8 mouse cellular contexts compared by ENCODE assay signal in genomic region chr14:111675211-111676165, GRCm38 (mm10). TPM values are rescaled to one million over a fixed set of nuclear protein-coding genes. Genes with fewer than 3 reads are reported as not detected.
DNase-seq lines count a peak whose midpoint lies in the region; ATAC-seq and TF ChIP-seq lines count a peak whose summit lies in the region.

No protein-coding gene starts in this region.

- DNase-seq in heart, adult 2 months: peak in 1 of 2 experiments; percentile 28
- no peak for DNase-seq in heart, adult 9 months (ENCODE audit: low spot score in 2 of 2)
- DNase-seq in brain, adult 2 months (ENCODE audit: low read depth, low spot score): peak; percentile 76
- peak; percentile 67 for DNase-seq in hindbrain, embryonic 14.5 days (ENCODE audit: low spot score)
- peak; percentile 84 for DNase-seq in left cerebral cortex, postnatal 4 days
- DNase-seq in spleen, postnatal 36 days (ENCODE audit: low spot score in 2 of 2): no peak

- H3K27me3 ChIP-seq in heart, adult 2 months (ENCODE audit: control insufficient read depth, insufficient read depth, low read length): peaks cover 12% of the 10 kb centered on the region
- H3K27me3 ChIP-seq in hindbrain, embryonic 14.5 days (ENCODE audit: control insufficient read depth, insufficient read depth, low read length): 0 out of 2 replicates have a peak, but pooled peaks cover 5% of the 10 kb centered on the region
- H3K27me3 ChIP-seq in neural tube, embryonic 12.5 days (replicated peaks): no peaks in the 10 kb centered on the region

- no peak for TF ChIP-seq CTCF in heart, adult 2 months (IDR thresholded peaks at IDR 0.05)
- TF ChIP-seq CTCF in embryonic fibroblast, embryonic 13.5 days (IDR thresholded peaks at IDR 0.05; ENCODE audit: borderline replicate concordance, insufficient read depth, low read length): no peak

- H3K79me2 ChIP-seq in heart, adult 2 months (replicated peaks; ENCODE audit: control insufficient read depth, insufficient read depth, low read length): no peaks in the 10 kb centered on the region

- H3K27ac ChIP-seq in heart, adult 2 months: no peak overlapping the region
- peak overlapping the region; percentile 80 for H3K27ac ChIP-seq in embryonic fibroblast, embryonic 13.5 days (ENCODE audit: insufficient read depth, low read length)
- H3K27ac ChIP-seq in hindbrain, embryonic 14.5 days: peak overlapping the region; percentile 98
- H3K27ac ChIP-seq in neural tube, embryonic 12.5 days: peak overlapping the region; percentile 90

- peak overlapping the region; percentile 52 for H3K4me3 ChIP-seq in heart, adult 2 months
- H3K4me3 ChIP-seq in embryonic fibroblast, embryonic 13.5 days (ENCODE audit: insufficient read depth, low read length): peak overlapping the region; percentile 59
- peak overlapping the region; percentile 95 for H3K4me3 ChIP-seq in hindbrain, embryonic 14.5 days (replicated peaks; ENCODE audit: low read length)
- H3K4me3 ChIP-seq in neural tube, embryonic 12.5 days: peak overlapping the region; percentile 75

- H3K9me3 ChIP-seq in hindbrain, embryonic 14.5 days (ENCODE audit: control insufficient read depth, low read length): no peaks in the 10 kb centered on the region
- H3K9me3 ChIP-seq in neural tube, embryonic 12.5 days: no peaks in the 10 kb centered on the region

- peaks cover 1% of the 10 kb centered on the region; the same call in 1 of the 2 replicates for H3K4me1 ChIP-seq in heart, adult 2 months (ENCODE audit: control insufficient read depth, insufficient read depth, low read length)
- H3K4me1 ChIP-seq in embryonic fibroblast, embryonic 13.5 days (ENCODE audit: control insufficient read depth, insufficient read depth, low read length): no peaks in the 10 kb centered on the region
- peaks cover 11% of the 10 kb centered on the region for H3K4me1 ChIP-seq in hindbrain, embryonic 14.5 days (replicated peaks; ENCODE audit: control insufficient read depth, insufficient read depth, low read length)
- peaks cover 14% of the 10 kb centered on the region for H3K4me1 ChIP-seq in neural tube, embryonic 12.5 days

- WGBS in heart, adult 2 months: under 1% methylated on average over 82 of the region's 94 CpGs
- under 1% methylated on average over 79 of the region's 94 CpGs for WGBS in hindbrain, embryonic 14.5 days
- under 1% methylated on average over 91 of the region's 94 CpGs for WGBS in neural tube, embryonic 12.5 days

- TF ChIP-seq POLR2A in heart, adult 2 months (IDR thresholded peaks at IDR 0.05; ENCODE audit: insufficient read depth, low read depth, low read length): no peak
- no peak; the same call in 1 of the 2 replicates for TF ChIP-seq POLR2A in embryonic fibroblast, embryonic 13.5 days (IDR thresholded peaks at IDR 0.05; ENCODE audit: low read depth, low read length)

- H3K36me3 ChIP-seq in heart, adult 2 months (ENCODE audit: control insufficient read depth, insufficient read depth, low read length): no peaks in the 10 kb centered on the region
- H3K36me3 ChIP-seq in hindbrain, embryonic 14.5 days (replicated peaks; ENCODE audit: control insufficient read depth, insufficient read depth): peaks cover 14% of the 10 kb centered on the region; the same call in 1 of the 2 replicates
- 0 out of 2 replicates have a peak, but pooled peaks cover 7% of the 10 kb centered on the region for H3K36me3 ChIP-seq in neural tube, embryonic 12.5 days

- TF ChIP-seq EP300 in heart, adult 2 months (IDR thresholded peaks at IDR 0.05; ENCODE audit: insufficient read depth, low read depth, low read length): no peak

- peak; percentile 82 for ATAC-seq in hindbrain, embryonic 14.5 days (ENCODE audit: low FRiP score)
- ATAC-seq in neural tube, embryonic 12.5 days (ENCODE audit: low FRiP score, low read depth): peak; percentile 84

- H3K4me2 ChIP-seq in hindbrain, embryonic 14.5 days (replicated peaks): peak overlapping the region; percentile 63
- peak overlapping the region; percentile 69 for H3K4me2 ChIP-seq in neural tube, embryonic 12.5 days (replicated peaks)

- intact Hi-C loops in heart, adult 2 months (cut with DNase I): no loop called here
- intact Hi-C loops in left cerebral cortex, postnatal 4 days (cut with DNase I): loop anchor here (10.0 kb wide), 1 partner anchor 1801 kb away; no protein-coding TSS in a partner anchor

- peak overlapping the region; percentile 62 for H3K9ac ChIP-seq in heart, adult 2 months (ENCODE audit: low read depth, low read length)
- peak overlapping the region; percentile 99 for H3K9ac ChIP-seq in hindbrain, embryonic 14.5 days
- peak overlapping the region; percentile 93 for H3K9ac ChIP-seq in neural tube, embryonic 12.5 days

RNA-seq across cellular contexts. Expression of gene Slitrk5, which starts 0.6 kb away (rescaled TPM):
- total RNA-seq in heart, adult 2 months (2021): not detected
- polyA plus RNA-seq in heart, adult 2 months (2012; rRNA removed): 0.12 TPM in 2 replicates
- 8.4 and 10.9 TPM in 2 replicates for polyA plus RNA-seq in embryonic fibroblast, embryonic 13.5 days (2011; ENCODE audit: insufficient read length, low read depth, missing spikeins)
- 32.5 and 41.0 TPM in 2 replicates for polyA plus RNA-seq in hindbrain, embryonic 14.5 days (2014; fragmentation: Nextera tagmentation; extraction: Ambion mirVana)
- total RNA-seq in left cerebral cortex, postnatal 4 days (2021): 10 to 100 TPM; 88.7 to 92.8 TPM
- 24.1 and 25.5 TPM in 2 replicates for polyA plus RNA-seq in neural tube, embryonic 12.5 days (2016; fragmentation: Nextera tagmentation; extraction: Ambion mirVana)

Comparison
In these comparisons a context has a peak if more than half of its experiments do, and no peak if none do; other contexts are left out.
1. DNase-seq: peak in brain, adult 2 months (single experiment), hindbrain, embryonic 14.5 days (single experiment) and left cerebral cortex, postnatal 4 days (single experiment); none in heart, adult 9 months (0 of 2) and spleen, postnatal 36 days (0 of 2).
2. Peak in every context shown above with its lines, with median percentiles within 50 percentile points of each other: H3K4me3 ChIP-seq and H3K9ac ChIP-seq.